In genomic region chr16:70314578-70314930, GRCm38 (mm10) we compare ENCODE assay signal across 8 mouse cellular contexts. TPM values are rescaled to one million over a fixed set of nuclear protein-coding genes. Genes with fewer than 3 reads are reported as not detected.
DNase-seq lines count a peak whose midpoint lies in the region; ATAC-seq and TF ChIP-seq lines count a peak whose summit lies in the region.

No protein-coding gene starts in this region.

- no peaks in the 10 kb centered on the region for H3K27me3 ChIP-seq in heart, embryonic 11.5 days (ENCODE audit: control insufficient read depth, insufficient read depth, low read length)
- 0 out of 2 replicates have a peak, but pooled peaks cover 2% of the 10 kb centered on the region for H3K27me3 ChIP-seq in E14TG2a.4 (ENCODE audit: insufficient read depth, low read length)
- H3K27me3 ChIP-seq in forebrain, embryonic 15.5 days: no peaks in the 10 kb centered on the region
- H3K27me3 ChIP-seq in liver, embryonic 15.5 days: no peaks in the 10 kb centered on the region

- under 1% methylated on average over 9 of the region's 9 CpGs for WGBS in heart, embryonic 11.5 days (ENCODE audit: insufficient replicate concordance)
- 0% methylated on average over 9 of the region's 9 CpGs for WGBS in forebrain, embryonic 15.5 days
- 0% methylated on average over 9 of the region's 9 CpGs for WGBS in liver, embryonic 15.5 days (ENCODE audit: insufficient replicate concordance)

- intact Hi-C loops in heart, postnatal 10 days (cut with DNase I): loop anchor here (5.0 kb wide), 1 partner anchor 248 kb away; no protein-coding TSS in a partner anchor

- H3K9ac ChIP-seq in heart, embryonic 11.5 days (ENCODE audit: low read depth, low read length): peak overlapping the region; percentile 94
- peak overlapping the region; percentile 78 for H3K9ac ChIP-seq in forebrain, embryonic 15.5 days (replicated peaks)
- H3K9ac ChIP-seq in liver, embryonic 15.5 days: peak overlapping the region; percentile 70

- H3K9me3 ChIP-seq in heart, embryonic 11.5 days (replicated peaks; ENCODE audit: control insufficient read depth, low read length): no peaks in the 10 kb centered on the region
- H3K9me3 ChIP-seq in E14TG2a.4 (ENCODE audit: low read length): no peaks in the 10 kb centered on the region
- H3K9me3 ChIP-seq in forebrain, embryonic 15.5 days: no peaks in the 10 kb centered on the region
- no peaks in the 10 kb centered on the region for H3K9me3 ChIP-seq in liver, embryonic 15.5 days (replicated peaks)

- DNase-seq in heart, postnatal 10 days: no peak
- DNase-seq in yolk sac, embryonic 10.5 days (ENCODE audit: low spot score): no peak
- no peak for DNase-seq in ovary, postnatal 14 days (ENCODE audit: low spot score)
- no peak for DNase-seq in urinary bladder, adult 2 months (ENCODE audit: low spot score)

- peak overlapping the region; percentile 72 for H3K4me2 ChIP-seq in heart, embryonic 11.5 days
- H3K4me2 ChIP-seq in forebrain, embryonic 15.5 days (replicated peaks): peak overlapping the region; percentile 66
- H3K4me2 ChIP-seq in liver, embryonic 15.5 days: peak overlapping the region; percentile 74

- no peak for ATAC-seq in heart, embryonic 11.5 days (replicated peaks; ENCODE audit: insufficient number of reproducible peaks, low FRiP score, low TSS enrichment)
- no peak for ATAC-seq in forebrain, embryonic 15.5 days (replicated peaks)
- ATAC-seq in liver, embryonic 15.5 days (ENCODE audit: insufficient read depth): peak; percentile 13; the same call in 1 of the 2 replicates

- no peak for TF ChIP-seq CTCF in E14TG2a.4 (conservative IDR thresholded peaks at IDR 0.05; ENCODE audit: low read length)

- peak overlapping the region; percentile 66 for H3K4me3 ChIP-seq in heart, embryonic 11.5 days (ENCODE audit: low read depth, low read length)
- peak overlapping the region; percentile 81 for H3K4me3 ChIP-seq in E14TG2a.4 (replicated peaks; ENCODE audit: low read length)
- H3K4me3 ChIP-seq in forebrain, embryonic 15.5 days: peak overlapping the region; percentile 72
- peak overlapping the region; percentile 66 for H3K4me3 ChIP-seq in liver, embryonic 15.5 days (replicated peaks)

- H3K4me1 ChIP-seq in heart, embryonic 11.5 days (ENCODE audit: control insufficient read depth, insufficient read depth, low read length): no peaks in the 10 kb centered on the region
- H3K4me1 ChIP-seq in E14TG2a.4 (replicated peaks; ENCODE audit: low read depth, low read length): peaks cover 13% of the 10 kb centered on the region
- peaks cover 6% of the 10 kb centered on the region; the same call in 1 of the 2 replicates for H3K4me1 ChIP-seq in forebrain, embryonic 15.5 days
- 0 out of 2 replicates have a peak, but pooled peaks cover 5% of the 10 kb centered on the region for H3K4me1 ChIP-seq in liver, embryonic 15.5 days (replicated peaks)

- no peaks in the 10 kb centered on the region for H3K36me3 ChIP-seq in heart, embryonic 11.5 days (ENCODE audit: control insufficient read depth, insufficient read depth, low read length)
- H3K36me3 ChIP-seq in E14TG2a.4 (ENCODE audit: insufficient read depth, low read length): no peaks in the 10 kb centered on the region
- H3K36me3 ChIP-seq in forebrain, embryonic 15.5 days: no peaks in the 10 kb centered on the region
- H3K36me3 ChIP-seq in liver, embryonic 15.5 days (replicated peaks): no peaks in the 10 kb centered on the region

- H3K27ac ChIP-seq in heart, embryonic 11.5 days (ENCODE audit: low read depth, low read length): peak overlapping the region; percentile 96
- peak overlapping the region; percentile 86; the same call in 1 of the 2 replicates for H3K27ac ChIP-seq in forebrain, embryonic 15.5 days (replicated peaks)
- peak overlapping the region; percentile 88 for H3K27ac ChIP-seq in liver, embryonic 15.5 days (replicated peaks)

RNA-seq across cellular contexts. Expression of gene Gbe1, which starts 0.8 kb away (rescaled TPM):
- polyA plus RNA-seq in heart, embryonic 11.5 days (2014; fragmentation: Nextera tagmentation; extraction: Ambion mirVana): 44.6 and 50.2 TPM in 2 replicates
- 10 to 100 TPM; 34.9 to 39.1 TPM for total RNA-seq in heart, postnatal 10 days (2021)
- polyA plus RNA-seq in forebrain, embryonic 15.5 days (2015; fragmentation: Nextera tagmentation; extraction: Ambion mirVana): 10.6 and 13.4 TPM in 2 replicates
- 13.5 and 18.3 TPM in 2 replicates for polyA plus RNA-seq in liver, embryonic 15.5 days (2015; fragmentation: Nextera tagmentation; extraction: Ambion mirVana)
- polyA plus RNA-seq in urinary bladder, adult 2 months (2012; rRNA removed): 26.8 and 29.1 TPM in 2 replicates
